8 mouse cellular contexts compared by ENCODE assay signal in genomic region chr17:29093110-29093952, GRCm38 (mm10). TPM values are rescaled to one million over a fixed set of nuclear protein-coding genes. Genes with fewer than 3 reads are reported as not detected.
DNase-seq lines count a peak whose midpoint lies in the region; ATAC-seq lines count a peak whose summit lies in the region.

No protein-coding gene starts in this region.

- H3K4me1 ChIP-seq in embryonic facial prominence, embryonic 11.5 days (ENCODE audit: control insufficient read depth, insufficient read depth, low read length): no peaks in the 10 kb centered on the region; the same call in 1 of the 2 replicates
- H3K4me1 ChIP-seq in limb, embryonic 12.5 days (replicated peaks): peaks cover 21% of the 10 kb centered on the region
- peaks cover 15% of the 10 kb centered on the region for H3K4me1 ChIP-seq in midbrain, embryonic 14.5 days (ENCODE audit: control insufficient read depth, insufficient read depth, low read length)

- H3K36me3 ChIP-seq in embryonic facial prominence, embryonic 11.5 days (replicated peaks; ENCODE audit: control insufficient read depth, insufficient read depth, low read depth, low read length): no peaks in the 10 kb centered on the region
- no peaks in the 10 kb centered on the region for H3K36me3 ChIP-seq in limb, embryonic 12.5 days
- no peaks in the 10 kb centered on the region for H3K36me3 ChIP-seq in midbrain, embryonic 14.5 days (ENCODE audit: control insufficient read depth, insufficient read depth, low read length)

- peak; percentile 78 for ATAC-seq in embryonic facial prominence, embryonic 11.5 days (replicated peaks; ENCODE audit: insufficient number of reproducible peaks, low FRiP score, low TSS enrichment, low read depth)
- ATAC-seq in limb, embryonic 12.5 days (ENCODE audit: insufficient number of reproducible peaks, insufficient read depth, low FRiP score, low TSS enrichment, low read depth): peak; percentile 67
- peak; percentile 79 for ATAC-seq in midbrain, embryonic 14.5 days (ENCODE audit: low FRiP score, low TSS enrichment)

- WGBS in embryonic facial prominence, embryonic 11.5 days: 9% methylated on average over 36 of the region's 36 CpGs
- 6% methylated on average over 36 of the region's 36 CpGs for WGBS in limb, embryonic 12.5 days
- 9% methylated on average over 36 of the region's 36 CpGs for WGBS in midbrain, embryonic 14.5 days

- no peak overlapping the region for H3K27ac ChIP-seq in embryonic facial prominence, embryonic 11.5 days (replicated peaks; ENCODE audit: low read depth, low read length)
- no peak overlapping the region for H3K27ac ChIP-seq in limb, embryonic 12.5 days
- H3K27ac ChIP-seq in midbrain, embryonic 14.5 days (replicated peaks; ENCODE audit: low read depth, low read length): 0 out of 2 replicates have a peak overlapping the region, but pooled peaks have one; percentile 13

- peak overlapping the region; percentile 44 for H3K4me3 ChIP-seq in embryonic facial prominence, embryonic 11.5 days (ENCODE audit: low read depth, low read length)
- peak overlapping the region; percentile 52 for H3K4me3 ChIP-seq in limb, embryonic 12.5 days (replicated peaks)
- H3K4me3 ChIP-seq in midbrain, embryonic 14.5 days (replicated peaks; ENCODE audit: low read depth, low read length): peak overlapping the region; percentile 48

- H3K27me3 ChIP-seq in embryonic facial prominence, embryonic 11.5 days (ENCODE audit: control insufficient read depth, insufficient read depth, low read length): peaks cover 19% of the 10 kb centered on the region
- peaks cover 49% of the 10 kb centered on the region for H3K27me3 ChIP-seq in limb, embryonic 12.5 days
- peaks cover 19% of the 10 kb centered on the region; the same call in 1 of the 2 replicates for H3K27me3 ChIP-seq in midbrain, embryonic 14.5 days (ENCODE audit: control insufficient read depth, insufficient read depth, low read length)

- DNase-seq in 3T3-L1 (ENCODE audit: low read depth, low spot score): peak; percentile 96
- DNase-seq in adrenal gland, postnatal 25 days: peak; percentile 88
- peak; percentile 85 for DNase-seq in embryonic facial prominence, embryonic 11.5 days (ENCODE audit: low spot score)
- DNase-seq in heart, adult 11 months: peak; percentile 99
- peak; percentile 95 for DNase-seq in kidney, adult 18-20 months
- peak; percentile 90 for DNase-seq in midbrain, embryonic 14.5 days
- peak; percentile 63 to 72 for DNase-seq in spleen, adult 18-20 months

- H3K9me3 ChIP-seq in embryonic facial prominence, embryonic 11.5 days (replicated peaks; ENCODE audit: control insufficient read depth, low read length): no peaks in the 10 kb centered on the region
- H3K9me3 ChIP-seq in limb, embryonic 12.5 days: no peaks in the 10 kb centered on the region
- no peaks in the 10 kb centered on the region for H3K9me3 ChIP-seq in midbrain, embryonic 14.5 days (ENCODE audit: control insufficient read depth, low read length)

- peak overlapping the region; percentile 58; the same call in 1 of the 2 replicates for H3K9ac ChIP-seq in embryonic facial prominence, embryonic 11.5 days (replicated peaks; ENCODE audit: low read length)
- peak overlapping the region; percentile 60 for H3K9ac ChIP-seq in limb, embryonic 12.5 days (replicated peaks)
- peak overlapping the region; percentile 66 for H3K9ac ChIP-seq in midbrain, embryonic 14.5 days (replicated peaks; ENCODE audit: low read length)

- peak overlapping the region; percentile 80 for H3K4me2 ChIP-seq in embryonic facial prominence, embryonic 11.5 days (ENCODE audit: low read depth, low read length)
- H3K4me2 ChIP-seq in limb, embryonic 12.5 days: peak overlapping the region; percentile 86
- peak overlapping the region; percentile 82 for H3K4me2 ChIP-seq in midbrain, embryonic 14.5 days (ENCODE audit: low read length)

RNA-seq across cellular contexts. Expression of gene Cdkn1a, which starts 2.6 kb away (rescaled TPM):
- 8.9 and 23.4 TPM in 2 replicates for total RNA-seq in adrenal gland, postnatal 25 days (2021)
- polyA plus RNA-seq in embryonic facial prominence, embryonic 11.5 days (2014; fragmentation: Nextera tagmentation; extraction: Ambion mirVana): 25.5 TPM in 2 replicates
- 54.1 and 59.9 TPM in 2 replicates for polyA plus RNA-seq in limb, embryonic 12.5 days (2016; fragmentation: Nextera tagmentation; extraction: Ambion mirVana)
- polyA plus RNA-seq in midbrain, embryonic 14.5 days (2014; fragmentation: Nextera tagmentation; extraction: Ambion mirVana): 80.8 and 109 TPM in 2 replicates

RNA-seq across cellular contexts. Expression of gene Rab44, which starts 20.6 kb away (rescaled TPM):
- total RNA-seq in adrenal gland, postnatal 25 days (2021): 0.30 and 0.86 TPM in 2 replicates
- 0.66 TPM in 1 of 2 replicates, not detected in the other for polyA plus RNA-seq in embryonic facial prominence, embryonic 11.5 days (2014; fragmentation: Nextera tagmentation; extraction: Ambion mirVana)
- polyA plus RNA-seq in limb, embryonic 12.5 days (2016; fragmentation: Nextera tagmentation; extraction: Ambion mirVana): 0.14 and 0.26 TPM in 2 replicates
- polyA plus RNA-seq in midbrain, embryonic 14.5 days (2014; fragmentation: Nextera tagmentation; extraction: Ambion mirVana): 0.20 TPM in 1 of 2 replicates, not detected in the other
